Mouse (Mus musculus) embryo, embryonic 9.5 days (tissue): ENCODE measurements around the gene Eri2.
"Not testable (repeated sequence)": the region's sequence is repeated elsewhere in the genome, so short reads cannot be mapped to it uniquely, and the experiment has no call there.

Experiments
- DNase-seq: peaks from one replicate; pipeline ENCODE4 v3.0.0-alpha.2; 2017; ENCODE audit errors: extremely low spot score

Eri2 gene

DNA sequence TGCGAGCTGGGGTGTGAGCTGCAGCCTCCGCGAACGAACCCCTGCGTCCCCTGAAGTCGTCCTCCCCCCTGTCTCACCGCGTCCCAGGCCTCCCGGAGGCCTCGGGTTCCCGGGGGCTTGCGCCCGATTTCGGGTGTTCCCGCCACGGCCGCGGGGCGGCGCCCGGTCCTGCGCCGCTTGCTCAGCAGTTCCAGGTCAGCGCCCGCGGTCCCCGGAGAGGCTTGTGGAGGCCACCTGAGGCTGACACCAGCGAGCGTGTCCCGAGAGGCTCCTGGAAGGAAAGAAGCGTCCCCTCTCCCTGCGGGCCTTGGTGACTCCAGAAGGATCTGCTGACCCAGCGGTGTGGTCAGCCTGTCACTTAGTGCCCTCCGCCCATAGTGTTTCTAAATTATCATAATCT lies 49.5 kb downstream of the Eri2 start:
- peak; percentile 57 for DNase-seq

DNA sequence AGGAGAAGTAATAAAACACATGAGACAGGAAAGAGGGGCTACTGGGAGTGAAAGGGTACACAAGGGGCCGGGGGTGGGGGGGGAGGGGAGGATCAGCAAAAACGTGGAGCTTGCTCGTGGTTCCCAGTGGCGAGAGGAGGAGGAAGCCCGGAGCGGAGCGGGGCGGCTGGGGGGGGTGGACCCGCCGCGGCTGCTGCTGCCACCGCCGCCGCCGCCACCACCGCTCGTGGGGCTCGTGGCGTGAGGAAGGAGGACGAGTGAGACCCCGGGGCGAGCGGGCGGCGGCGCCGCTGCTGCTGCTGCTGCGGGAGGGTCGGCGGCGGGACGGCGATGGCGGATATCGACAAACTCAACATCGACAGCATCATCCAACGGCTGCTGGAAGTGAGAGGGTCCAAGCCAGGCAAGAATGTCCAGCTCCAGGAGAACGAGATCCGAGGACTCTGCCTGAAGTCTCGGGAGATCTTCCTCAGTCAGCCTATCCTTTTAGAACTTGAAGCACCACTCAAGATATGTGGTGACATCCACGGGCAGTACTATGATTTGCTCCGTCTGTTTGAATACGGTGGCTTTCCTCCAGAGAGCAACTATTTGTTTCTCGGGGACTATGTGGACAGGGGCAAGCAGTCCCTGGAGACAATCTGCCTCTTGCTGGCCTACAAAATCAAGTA lies 53.9 kb downstream of the Eri2 start:
- DNase-seq: peak; percentile 46

DNA sequence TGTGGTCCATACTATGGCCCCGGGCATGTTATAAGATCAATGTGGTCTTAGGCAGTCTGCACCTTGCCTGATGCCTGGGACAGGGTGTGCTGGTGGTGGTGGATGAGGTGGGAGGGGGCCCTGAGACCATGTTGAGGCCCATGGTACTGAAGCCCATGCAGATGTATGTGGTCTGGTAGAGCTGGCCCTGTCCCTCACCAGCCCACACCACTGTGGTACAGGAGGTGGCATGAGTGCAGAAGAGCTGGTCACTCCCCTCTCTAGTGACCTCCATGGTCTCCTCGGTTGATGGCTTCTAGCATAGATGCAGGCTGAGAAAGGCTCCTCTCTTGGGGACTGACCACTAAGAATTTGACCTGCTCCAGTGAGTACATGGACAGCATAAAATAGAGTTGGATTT lies 55.0 kb downstream of the Eri2 start:
- no peak for DNase-seq

GRCm38 (mm10) chr7:119731262-119731661 lies 62.6 kb downstream of the Eri2 start:
- DNase-seq: not testable (repeated sequence)

DNA sequence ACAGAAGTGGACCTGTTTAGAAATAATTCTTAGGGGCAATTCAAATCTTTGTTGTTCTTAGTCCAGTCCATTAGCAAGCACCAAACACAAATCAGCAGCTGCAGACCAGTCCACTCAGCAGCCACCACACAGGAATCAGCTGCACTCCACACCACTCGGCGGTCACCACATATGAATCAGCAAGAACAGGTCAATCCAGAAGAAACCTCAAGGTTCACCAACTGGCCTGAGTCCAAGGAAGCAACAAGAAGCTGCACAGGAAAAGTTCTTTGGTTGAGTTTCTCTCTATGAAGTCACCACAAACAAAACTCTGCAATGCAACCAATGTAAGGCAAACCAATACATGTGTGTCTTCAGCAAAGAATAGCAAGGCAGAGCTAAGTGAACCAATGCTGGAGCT lies 66.2 kb downstream of the Eri2 start:
- no peak for DNase-seq

DNA sequence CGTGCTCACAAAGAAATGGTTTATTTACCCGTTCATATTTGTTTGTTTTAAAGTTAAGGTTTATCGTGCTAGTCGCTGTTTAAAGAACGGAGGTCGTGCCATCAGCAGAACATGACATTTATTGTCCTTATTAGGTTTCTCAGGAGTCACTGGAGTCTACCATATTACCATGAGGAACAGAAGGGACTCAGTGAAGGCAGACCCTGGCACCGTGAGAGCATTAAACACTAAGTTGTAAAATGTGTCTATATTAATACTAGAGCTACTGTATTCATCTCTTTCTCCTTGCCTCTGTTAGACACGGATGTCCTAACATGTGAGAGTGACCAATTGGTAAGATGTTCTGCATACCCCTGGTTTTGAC lies 72.9 kb downstream of the Eri2 start:
- DNase-seq: no peak

DNA sequence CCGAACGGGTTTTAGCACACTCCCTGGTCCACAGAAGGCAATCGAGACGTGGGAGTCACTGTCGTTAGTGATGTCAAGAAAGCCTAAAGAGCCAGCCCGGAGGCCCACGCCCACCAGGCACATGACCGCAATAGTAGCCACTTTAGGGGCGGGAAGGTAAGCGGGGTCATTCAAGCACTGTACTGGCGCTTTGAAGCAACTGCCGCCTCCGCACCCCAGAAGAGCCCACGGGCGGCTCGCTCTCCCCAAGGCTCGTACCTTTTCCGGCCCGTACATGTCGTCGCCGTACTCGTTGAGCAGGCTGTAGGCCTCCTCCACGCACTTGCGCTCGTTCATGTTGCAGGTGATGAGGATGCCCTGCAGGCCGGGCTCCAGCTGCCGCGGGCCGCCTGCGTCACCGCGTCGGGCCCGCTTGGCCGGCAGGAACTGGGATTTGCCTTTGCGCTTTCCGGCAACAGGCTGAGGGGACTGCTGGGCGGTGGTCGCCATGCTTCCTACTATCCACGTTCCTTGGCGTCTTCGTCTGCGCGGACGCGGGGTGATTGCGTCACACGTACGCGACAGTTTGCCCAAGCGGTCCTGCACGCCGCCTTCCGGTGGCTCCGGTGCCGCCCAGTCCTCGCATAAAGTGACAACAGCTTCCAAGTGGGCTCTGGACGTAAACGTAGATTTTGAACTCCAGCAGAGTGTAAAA lies 73.5 kb downstream of the Eri2 start, which contains the start of gene Thumpd1:
TSS of gene Thumpd1 (minus strand) at position 546 of the 694 bp plus-strand sequence.
- peak; percentile 92 for DNase-seq
